In genomic region chr10:40437117-40437516, GRCm38 (mm10) we compare ENCODE assay signal across 14 mouse cellular contexts.
"Had no signal": no experiment of that assay in that cellular context is flagged by ENCODE, and none has a peak within 500 bp of the region (broad histone marks: within the 10 kb centered on the region; RNA-seq: fewer than 3 reads in every experiment).

No protein-coding gene starts in this region.

- H3K9me3 ChIP-seq: limb, embryonic 10.5 days; liver, embryonic 15.5 days; midbrain, embryonic 13.5 days; neural tube, embryonic 15.5 days had no signal

- ATAC-seq: lung, postnatal 0 days; midbrain, embryonic 13.5 days had no signal

- H3K36me3 ChIP-seq: liver, embryonic 15.5 days; neural tube, embryonic 15.5 days had no signal

- H3K4me3 ChIP-seq: left cerebral cortex, adult 2 months; limb, embryonic 10.5 days; liver, embryonic 15.5 days; midbrain, embryonic 13.5 days; myocyte; neural tube, embryonic 15.5 days had no signal

- H3K27me3 ChIP-seq: liver, embryonic 15.5 days; midbrain, embryonic 13.5 days; neural tube, embryonic 15.5 days had no signal

- DNase-seq: kidney, adult 18-20 months; kidney, postnatal 25 days; lung, adult 2 months; lung, postnatal 36 days; right cerebral cortex, adult 18-20 months; right cerebral cortex, postnatal 25 days; thymus, postnatal 36 days had no signal

- H3K4me1 ChIP-seq: limb, embryonic 10.5 days; liver, embryonic 15.5 days; midbrain, embryonic 13.5 days; neural tube, embryonic 15.5 days had no signal
